Mouse (Mus musculus) myocyte (in vitro differentiated cells): ENCODE data around the gene Pak1. TPM values are rescaled to one million over a fixed set of nuclear protein-coding genes. Genes with fewer than 3 reads are reported as not detected.

ENCODE experiments used
- H3K27me3 ChIP-seq: one replicate; pipeline ENCODE4 v1.6.1; 2011; ENCODE audit not compliant: control insufficient read depth, insufficient read depth, insufficient read length
- H3K36me3 ChIP-seq: one replicate; pipeline ENCODE4 v1.6.1; 2011; ENCODE audit not compliant: control insufficient read depth, insufficient read depth
- H3K4me2 ChIP-seq: one replicate; pipeline ENCODE4 v1.6.1; 2011; ENCODE audit warnings: low read depth, control low read depth
- H3K4me3 ChIP-seq: one replicate; pipeline ENCODE4 v1.5.1; 2011; ENCODE audit warnings: mild to moderate bottlenecking, control low read depth, moderate library complexity
- H3K79me2 ChIP-seq: one replicate; pipeline ENCODE4 v1.6.1; 2011; ENCODE audit not compliant: control insufficient read depth, insufficient read depth
- H3ac ChIP-seq: one replicate; pipeline ENCODE4 v1.6.1; 2011; ENCODE audit not compliant: control insufficient read depth, insufficient read length
- CEBPB ChIP-seq: IDR thresholded peaks from 2 replicates; pipeline ENCODE4 v1.6.1; 2011; ENCODE audit warnings: mild to moderate bottlenecking, moderate library complexity; ENCODE audit not compliant: poor library complexity, insufficient read depth, severe bottlenecking
- E2F4 ChIP-seq: IDR thresholded peaks from one replicate; pipeline ENCODE4 v1.6.1; 2011; ENCODE audit warnings: mild to moderate bottlenecking, control low read depth, moderate library complexity; ENCODE audit not compliant: insufficient read depth
- MAX ChIP-seq: IDR thresholded peaks from one replicate; pipeline ENCODE4 v1.6.1; 2011; ENCODE audit warnings: low read depth, mild to moderate bottlenecking, control low read depth
- MYOD1 ChIP-seq, 3 experiments: IDR thresholded peaks; one replicate each; pipeline ENCODE4 v1.6.1; 2011; ENCODE audit warnings: control low read depth in 2 of 3, low read depth in 2 of 3, mild to moderate bottlenecking in 2 of 3, moderate library complexity in 1 of 3; ENCODE audit not compliant: insufficient read length in 2 of 3, control insufficient read depth in 1 of 3
- MYOG ChIP-seq, 3 experiments: IDR thresholded peaks; one replicate each; pipeline ENCODE4 v1.6.1; 2011; ENCODE audit warnings: control low read depth in 2 of 3, low read depth in 2 of 3, mild to moderate bottlenecking in 2 of 3; ENCODE audit not compliant: insufficient read length in 2 of 3, control insufficient read depth in 1 of 3, insufficient read depth in 1 of 3
- POLR2A ChIP-seq: IDR thresholded peaks from one replicate; pipeline ENCODE4 v1.6.1; 2011; ENCODE audit warnings: low read depth, mild to moderate bottlenecking, control low read depth, moderate library complexity; ENCODE audit not compliant: insufficient read length
- POLR2AphosphoS2 ChIP-seq: IDR thresholded peaks from one replicate; pipeline ENCODE4 v1.6.1; 2011; ENCODE audit warnings: low read depth, control low read depth; ENCODE audit not compliant: insufficient read length
- REST ChIP-seq: IDR thresholded peaks from one replicate; pipeline ENCODE4 v1.6.1; 2011; ENCODE audit warnings: mild to moderate bottlenecking, control low read depth, moderate library complexity; ENCODE audit not compliant: insufficient read depth, insufficient read length
- SRF ChIP-seq: IDR thresholded peaks from one replicate; pipeline ENCODE4 v1.6.1; 2011; ENCODE audit warnings: low read depth; ENCODE audit not compliant: control insufficient read depth, insufficient read length
- TCF12 ChIP-seq: IDR thresholded peaks from one replicate; pipeline ENCODE4 v1.6.1; 2011; ENCODE audit warnings: mild to moderate bottlenecking, control low read depth; ENCODE audit not compliant: poor library complexity, insufficient read depth, severe bottlenecking
- TCF3 ChIP-seq: IDR thresholded peaks from one replicate; pipeline ENCODE4 v1.6.1; 2011; ENCODE audit warnings: low read depth, control low read depth; ENCODE audit not compliant: insufficient read length
- USF1 ChIP-seq: IDR thresholded peaks from one replicate; pipeline ENCODE4 v1.6.1; 2011; ENCODE audit warnings: low read depth, mild to moderate bottlenecking, control low read depth, moderate library complexity
- polyA plus RNA-seq: library from polyadenylated mRNA; unstranded; fragments of >200 nt; fragmentation: generic; extraction: Trizol; gene quantifications from one replicate; pipeline ENCODE4 v1.2.1, GENCODE M21; 2012; ENCODE audit warnings: missing spikeins

The Pak1 gene
- polyA plus RNA-seq, 1 experiment, result 33.2 TPM

DNA sequence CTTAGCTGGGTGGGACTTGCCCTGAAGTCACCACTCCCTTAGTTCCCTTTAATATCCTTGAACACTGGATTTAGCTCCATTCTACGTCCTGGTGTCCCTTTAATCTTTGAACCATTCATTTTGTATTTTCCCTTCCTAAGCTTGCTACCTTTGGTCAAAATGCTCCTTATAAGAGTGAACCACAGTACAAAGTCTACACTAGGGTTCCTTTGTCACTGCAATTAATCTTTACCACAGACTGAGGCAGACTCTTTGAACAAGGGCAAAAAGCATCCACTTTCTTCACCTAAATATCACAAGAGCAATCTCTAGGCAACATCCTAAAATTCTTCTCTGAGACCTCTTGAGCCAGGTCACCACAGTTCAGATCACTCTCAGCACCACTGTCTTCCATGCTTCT lies 8.1 kb upstream of the Pak1 start:
- Histone ChIP-seq H3K4me2 (no peak overlapping the region), H3K36me3 (no peaks in the 10 kb centered on the region), H3K27me3 (no peaks in the 10 kb centered on the region), H3K79me2 (no peaks in the 10 kb centered on the region), H3ac (no peak overlapping the region), H3K4me3 (no peak overlapping the region)
- TF ChIP-seq REST (no peak), TCF12 (no peak), E2F4 (no peak), USF1 (no peak), POLR2A (no peak), CEBPB (no peak), MAX (no peak), SRF (no peak), TCF3 (no peak)

DNA sequence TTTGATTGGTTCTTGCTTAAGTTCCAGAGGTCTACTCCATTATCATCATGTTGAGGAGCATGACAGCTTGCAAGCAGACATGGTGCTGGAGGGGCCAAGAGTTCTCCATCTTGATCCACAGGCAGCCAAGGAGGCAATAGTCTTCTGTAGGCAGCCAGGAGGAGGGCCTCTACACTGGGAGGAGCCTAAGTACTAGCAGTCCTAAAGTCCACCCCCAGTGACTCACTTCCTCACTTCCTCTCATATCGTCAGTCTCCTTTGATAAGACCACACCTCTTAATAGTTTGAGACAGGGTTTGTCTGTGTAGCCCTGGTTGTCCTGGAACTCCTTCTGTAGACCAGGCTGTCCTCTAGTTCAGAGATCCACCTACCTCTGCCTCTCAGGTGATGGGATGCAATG lies 7.5 kb upstream of the Pak1 start:
- Histone ChIP-seq H3ac (no peak overlapping the region), H3K27me3 (no peaks in the 10 kb centered on the region), H3K36me3 (no peaks in the 10 kb centered on the region), H3K79me2 (no peaks in the 10 kb centered on the region), H3K4me2 (no peak overlapping the region), H3K4me3 (no peak overlapping the region)
- no peak for TF ChIP-seq REST
- TF ChIP-seq MAX, result no peak
- no peak for TF ChIP-seq TCF3
- TF ChIP-seq TCF12, result no peak
- TF ChIP-seq SRF, result no peak
- no peak for TF ChIP-seq CEBPB
- no peak for TF ChIP-seq POLR2A
- TF ChIP-seq E2F4, result no peak
- no peak for TF ChIP-seq MYOG (IDR thresholded peaks at IDR 0.05; ENCODE audit: control insufficient read depth in 1 of 3, insufficient read depth in 1 of 3, insufficient read length in 2 of 3, low read depth in 2 of 3)
- TF ChIP-seq POLR2AphosphoS2, result no peak
- TF ChIP-seq MYOD1 (IDR thresholded peaks at IDR 0.05; ENCODE audit: control insufficient read depth in 1 of 3, insufficient read length in 2 of 3, low read depth in 2 of 3), result no peak
- no peak for TF ChIP-seq USF1

DNA sequence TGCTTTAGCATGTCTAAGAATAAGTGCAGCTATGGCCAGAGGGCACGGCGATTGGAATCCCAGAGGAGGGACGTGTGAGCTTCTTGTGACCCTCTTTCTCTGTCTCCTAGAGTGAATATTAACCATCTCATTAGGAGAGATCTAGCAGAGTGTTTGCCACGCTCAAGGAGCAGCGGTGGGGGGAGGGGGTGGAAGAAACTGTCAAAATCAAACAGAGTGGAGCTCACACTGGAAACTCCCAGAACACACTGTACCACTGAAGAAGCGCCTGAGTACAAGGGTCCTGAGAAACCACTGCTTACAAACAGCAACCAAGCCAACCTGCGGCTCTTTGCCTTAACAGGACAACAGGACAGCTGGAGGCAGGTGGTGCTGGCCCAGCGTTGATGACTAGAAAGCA lies 6.8 kb upstream of the Pak1 start:
- Histone ChIP-seq H3K4me2 (no peak overlapping the region), H3ac (no peak overlapping the region), H3K79me2 (no peaks in the 10 kb centered on the region), H3K36me3 (no peaks in the 10 kb centered on the region), H3K4me3 (no peak overlapping the region), H3K27me3 (no peaks in the 10 kb centered on the region)
- no peak for TF ChIP-seq POLR2A
- no peak for TF ChIP-seq TCF3
- TF ChIP-seq SRF, result no peak
- TF ChIP-seq E2F4, result no peak

DNA sequence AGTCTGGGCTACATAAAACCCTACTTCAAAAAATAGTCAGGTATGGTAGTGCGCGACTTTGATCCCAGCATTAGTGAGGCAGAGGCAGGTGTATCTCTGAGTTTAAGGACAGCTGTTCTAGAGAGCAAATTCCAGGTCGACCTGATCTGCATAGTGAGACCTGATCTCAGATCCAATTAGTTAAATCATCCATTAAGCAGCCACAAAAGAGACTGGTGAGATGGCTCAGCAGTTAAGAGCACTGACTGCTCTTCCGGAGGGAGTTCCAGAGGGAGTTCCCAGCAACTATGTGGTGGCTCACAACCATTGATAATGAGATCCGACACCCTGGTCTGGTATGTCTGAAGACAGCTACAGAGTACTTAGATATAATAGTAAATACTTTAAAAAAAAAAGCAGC lies 4.8 kb upstream of the Pak1 start:
- TF ChIP-seq USF1, result no peak
- Histone ChIP-seq H3K36me3 (no peaks in the 10 kb centered on the region), H3K27me3 (no peaks in the 10 kb centered on the region), H3K79me2 (no peaks in the 10 kb centered on the region), H3ac (no peak overlapping the region), H3K4me3 (no peak overlapping the region), H3K4me2 (no peak overlapping the region)

DNA sequence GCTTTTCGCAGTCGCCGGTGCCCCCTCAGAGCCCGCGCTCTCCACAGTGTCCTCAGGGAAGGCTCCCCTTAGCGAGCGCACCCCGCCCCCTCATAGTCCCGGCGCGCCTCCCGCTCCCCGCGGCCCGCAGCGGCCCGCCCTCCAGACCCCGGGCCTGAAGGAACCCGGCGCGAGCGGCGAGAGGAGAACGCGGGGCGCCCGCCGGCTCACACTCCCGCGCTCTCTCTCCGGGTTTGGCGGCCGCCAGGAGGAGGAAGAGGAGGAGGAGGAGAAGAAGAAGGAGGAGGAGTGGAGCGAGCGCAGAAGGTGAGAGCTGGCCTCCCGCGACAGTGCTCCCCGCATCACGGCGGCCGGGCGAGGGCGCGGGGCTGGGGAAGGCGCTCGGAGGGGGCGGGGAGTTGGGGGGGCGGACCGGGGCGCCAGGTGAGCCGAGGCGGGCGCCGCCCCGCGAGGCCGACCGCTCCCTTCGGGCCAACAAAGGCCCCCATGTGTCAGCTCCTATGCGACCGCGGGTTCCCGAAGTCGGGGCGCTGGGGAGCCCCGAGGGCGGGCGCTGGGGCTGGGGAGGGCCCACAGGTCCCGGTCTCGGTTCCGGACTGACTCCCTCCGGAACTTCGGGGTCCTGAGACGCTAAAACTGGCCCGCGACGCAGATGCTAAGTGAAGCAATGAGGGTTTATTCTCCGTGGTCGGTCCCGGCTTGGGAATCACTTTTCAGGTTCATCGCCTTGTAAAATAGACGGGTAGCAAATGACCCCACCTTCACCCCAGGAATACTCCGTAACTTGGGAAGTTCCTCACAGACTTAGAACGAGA lies 535 bp downstream of the Pak1 start:
- peak overlapping the region; percentile 58 for H3ac ChIP-seq
- H3K4me2 ChIP-seq, result peak overlapping the region; percentile 91
- no peaks in the 10 kb centered on the region for H3K36me3 ChIP-seq
- H3K4me3 ChIP-seq, result peak overlapping the region; percentile 45
- TF ChIP-seq MYOD1 (IDR thresholded peaks at IDR 0.05; ENCODE audit: control insufficient read depth in 1 of 3, insufficient read length in 2 of 3, low read depth in 2 of 3) (peak in 1 of 3 experiments; percentile 7), TCF3 (no peak)
- H3K79me2 ChIP-seq, result peaks cover 40% of the 10 kb centered on the region
- no peaks in the 10 kb centered on the region for H3K27me3 ChIP-seq
